Mouse (Mus musculus) intestine, embryonic 14.5 days (tissue): ENCODE measurements around the gene Adgrg5. TPM values are rescaled to one million over a fixed set of nuclear protein-coding genes. Genes with fewer than 3 reads are reported as not detected.

Experiments
- ATAC-seq: fragments of 200-750 bp; cut with Nextera tagmentation; replicated peaks from 2 replicates; pipeline ENCODE4 v1.8.0; 2017; ENCODE audit warnings: low read depth, moderate number of reproducible peaks, moderate TSS enrichment, moderate library complexity; ENCODE audit not compliant: low FRiP score, low TSS enrichment
- DNase-seq: peaks from one replicate; pipeline ENCODE4 v3.0.0-alpha.2; 2018; ENCODE audit warnings: low spot score
- H3K27ac ChIP-seq: fragments of 300-500 bp; sonication (generic); 2 replicates; pipeline ENCODE4 v1.5.1; 2014; ENCODE audit warnings: low read depth, mild to moderate bottlenecking, control low read depth
- H3K27me3 ChIP-seq: fragments of 300-500 bp; sonication (generic); replicated peaks from 2 replicates; pipeline ENCODE4 v1.6.1; 2014; ENCODE audit warnings: low read length, control low read depth; ENCODE audit not compliant: control insufficient read depth, insufficient read depth
- H3K36me3 ChIP-seq: fragments of 300-500 bp; sonication (generic); 2 replicates; pipeline ENCODE4 v1.6.1; 2014; ENCODE audit warnings: low read length, control low read depth; ENCODE audit not compliant: control insufficient read depth, insufficient read depth
- H3K4me1 ChIP-seq: fragments of 300-500 bp; sonication (generic); replicated peaks from 2 replicates; pipeline ENCODE4 v1.6.1; 2014; ENCODE audit warnings: low read length, control low read depth, mixed read lengths; ENCODE audit not compliant: control insufficient read depth, insufficient read depth
- H3K4me2 ChIP-seq: fragments of 300-500 bp; sonication (generic); 2 replicates; pipeline ENCODE4 v1.6.1; 2014; ENCODE audit warnings: low read length
- H3K4me3 ChIP-seq: fragments of 300-500 bp; sonication (generic); 2 replicates; pipeline ENCODE4 v1.5.1; 2014; ENCODE audit warnings: low read depth, low read length, control low read depth, mixed read lengths
- H3K9ac ChIP-seq: fragments of 300-500 bp; sonication (generic); 2 replicates; pipeline ENCODE4 v1.6.1; 2014; ENCODE audit warnings: mild to moderate bottlenecking, low read length
- H3K9me3 ChIP-seq: fragments of 300-500 bp; sonication (generic); 2 replicates; pipeline ENCODE4 v1.6.1; 2016; ENCODE audit warnings: low read length, control low read depth; ENCODE audit not compliant: control insufficient read depth
- WGBS: fragments of 180-500 bp; shearing (Covaris S2); extraction: QIAGEN DNeasy Blood & Tissue Kit; methylation state at CpG from one replicate; pipeline ENCODE4 v1.1.7; 2014; 5-methylcytosine and 5-hydroxymethylcytosine counted together
- polyA plus RNA-seq: library from polyadenylated mRNA; unstranded; fragments of >200 nt; fragmentation: Nextera tagmentation; extraction: Ambion mirVana; gene quantifications from 2 replicates; pipeline ENCODE4 v1.2.1, GENCODE M21; 2014

Adgrg5 gene
- 1.4 and 2.0 TPM in 2 replicates for polyA plus RNA-seq

DNA sequence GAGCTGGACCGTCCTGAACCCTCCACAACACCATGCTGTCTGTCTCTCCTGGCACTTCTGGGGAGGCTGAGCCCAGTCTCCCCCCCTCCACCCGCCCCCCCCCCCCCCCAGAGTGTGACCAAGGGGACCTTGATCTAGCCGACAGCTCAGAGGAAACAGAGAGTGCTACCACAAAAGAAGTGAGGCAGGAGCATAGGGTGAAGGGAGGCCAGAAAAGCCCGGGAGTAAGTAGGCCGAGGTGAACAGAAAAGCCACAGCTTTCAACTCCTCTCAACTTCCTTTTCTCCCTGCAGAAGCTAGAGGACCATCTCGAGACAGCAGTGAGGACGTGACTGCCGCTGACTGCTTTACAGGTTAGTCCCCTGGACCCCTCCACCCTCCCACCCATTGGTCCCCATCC is at the start of gene Adgrg5:
Gene Adgrg5 (plus strand): TSS at position 290 of the 400 bp plus-strand sequence.
- no peaks in the 10 kb centered on the region for H3K36me3 ChIP-seq
- H3K9ac ChIP-seq, result no peak within 1 kb of the TSS
- H3K9me3 ChIP-seq, result no peaks in the 10 kb centered on the region
- H3K27ac ChIP-seq, result no peak within 1 kb of the TSS
- 53% methylated on average over 6 of the region's 8 CpGs for WGBS
- no peaks in the 10 kb centered on the region for H3K27me3 ChIP-seq
- H3K4me1 ChIP-seq, result peaks cover 8% of the 10 kb centered on the region; the same call in 1 of the 2 replicates
- H3K4me2 ChIP-seq, result no peak within 1 kb of the TSS
- DNase-seq (no peak), ATAC-seq (no peak)
- no peak within 1 kb of the TSS for H3K4me3 ChIP-seq

DNA sequence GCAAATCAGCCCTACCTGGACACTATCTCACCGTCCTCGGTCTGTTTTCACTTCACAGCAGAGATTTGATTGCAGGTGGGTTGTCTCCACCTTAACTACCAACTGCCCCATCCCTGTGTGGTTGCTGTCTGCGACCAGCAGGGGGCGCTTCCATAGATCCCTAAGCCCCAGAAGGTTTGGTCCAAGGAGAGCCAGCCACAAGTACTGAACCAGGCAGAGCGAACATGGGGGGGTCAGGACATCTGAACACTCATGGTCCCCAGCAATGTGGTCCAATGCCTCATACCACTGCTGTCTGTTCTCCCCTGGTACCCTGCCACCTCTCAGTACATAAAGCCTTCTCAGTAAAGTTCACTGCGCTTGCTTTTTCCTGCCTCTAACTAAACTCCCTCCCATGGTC is 49.1 kb upstream of the Adgrg5 start:
- Histone ChIP-seq H3K9ac (peak overlapping the region; percentile 56; the same call in 1 of the 2 replicates), H3K4me2 (peak overlapping the region; percentile 91), H3K4me1 (peaks cover 43% of the 10 kb centered on the region), H3K36me3 (no peaks in the 10 kb centered on the region), H3K27me3 (0 out of 2 replicates have a peak, but pooled peaks cover 4% of the 10 kb centered on the region), H3K27ac (no peak overlapping the region), H3K4me3 (peak overlapping the region; percentile 61), H3K9me3 (no peaks in the 10 kb centered on the region)
- DNase-seq (peak; percentile 86), ATAC-seq (no peak)
- 11% methylated on average over 6 of the region's 6 CpGs for WGBS

DNA sequence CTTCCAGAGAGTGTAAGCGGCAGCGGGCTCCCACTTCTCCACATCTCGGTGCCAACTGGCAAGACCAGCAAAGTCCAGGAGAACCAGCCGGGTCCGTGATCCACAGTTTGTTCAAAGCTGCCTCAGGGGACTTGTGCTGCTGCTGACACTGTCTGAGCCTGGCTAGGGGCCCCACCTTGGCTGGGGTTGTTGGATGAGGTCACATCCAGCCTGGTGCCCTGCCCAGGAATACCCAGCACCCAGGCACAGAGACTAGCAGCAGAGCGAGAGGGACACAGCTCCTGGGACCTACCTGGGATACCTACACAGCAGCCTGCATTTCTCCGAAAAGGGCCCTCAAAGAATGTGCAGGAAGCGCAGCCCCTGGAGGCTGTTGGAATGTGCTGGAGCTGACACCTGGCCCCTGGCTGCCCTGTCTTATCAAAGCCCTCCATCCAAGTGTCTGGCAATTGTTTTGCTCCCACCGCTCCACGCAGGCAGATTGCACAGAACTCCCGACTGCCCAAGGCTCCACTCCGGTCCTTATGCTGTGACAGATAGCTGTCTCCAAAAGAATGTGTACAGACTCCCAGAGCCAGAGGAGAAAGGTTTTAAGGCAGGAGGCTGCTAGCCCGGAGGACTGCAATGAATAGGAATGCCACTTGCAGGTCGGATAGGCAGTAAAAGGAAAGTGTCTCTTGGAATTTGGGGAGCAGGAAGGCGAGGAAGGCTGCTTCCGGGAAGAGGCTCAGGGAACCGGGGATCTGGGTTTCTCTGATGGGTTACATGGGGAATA is 48.2 kb upstream of the Adgrg5 start:
- no peaks in the 10 kb centered on the region for H3K9me3 ChIP-seq
- H3K9ac ChIP-seq, result peak overlapping the region; percentile 56
- peak overlapping the region; percentile 61 for H3K4me3 ChIP-seq
- peaks cover 39% of the 10 kb centered on the region for H3K4me1 ChIP-seq
- ATAC-seq (no peak), DNase-seq (peak; percentile 73)
- 15% methylated on average over 17 of the region's 17 CpGs for WGBS
- 0 out of 2 replicates have a peak, but pooled peaks cover 4% of the 10 kb centered on the region for H3K27me3 ChIP-seq
- no peaks in the 10 kb centered on the region for H3K36me3 ChIP-seq
- peak overlapping the region; percentile 91 for H3K4me2 ChIP-seq
- no peak overlapping the region for H3K27ac ChIP-seq

DNA sequence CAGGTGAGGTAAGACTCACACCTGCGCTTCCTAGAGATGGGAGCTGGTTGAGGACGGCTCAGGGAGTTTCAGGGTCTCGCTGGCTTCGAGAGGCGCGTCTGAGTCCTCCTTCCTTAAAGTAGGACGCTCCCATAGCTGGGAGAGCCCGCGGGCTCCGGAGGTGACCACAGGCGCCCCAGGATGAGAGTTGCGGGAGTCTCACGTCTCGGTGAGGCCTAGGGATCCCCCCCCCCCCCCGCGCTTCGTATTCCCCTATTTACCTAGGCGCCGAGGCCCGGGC is 47.7 kb upstream of the Adgrg5 start:
- Histone ChIP-seq H3K36me3 (no peaks in the 10 kb centered on the region), H3K4me2 (peak overlapping the region; percentile 91), H3K9me3 (no peaks in the 10 kb centered on the region), H3K9ac (peak overlapping the region; percentile 56), H3K27me3 (0 out of 2 replicates have a peak, but pooled peaks cover 4% of the 10 kb centered on the region), H3K4me3 (peak overlapping the region; percentile 61), H3K4me1 (peaks cover 34% of the 10 kb centered on the region), H3K27ac (peak overlapping the region; percentile 38; the same call in 1 of the 2 replicates)
- DNase-seq, result no peak
- ATAC-seq, result no peak
- WGBS, result 0% methylated on average over 10 of the region's 20 CpGs

GRCm38 (mm10) chr8:94876197-94876730 is 47.2 kb upstream of the Adgrg5 start, which contains the start of gene Dok4:
TSS of gene Dok4 (minus strand) at chr8:94876330.
- H3K4me2 ChIP-seq, result peak within 1 kb of the TSS; percentile 91
- peaks cover 33% of the 10 kb centered on the region for H3K4me1 ChIP-seq
- H3K9ac ChIP-seq, result peak within 1 kb of the TSS; percentile 56
- H3K9me3 ChIP-seq, result no peaks in the 10 kb centered on the region
- DNase-seq (peak; percentile 98), ATAC-seq (peak; percentile 63)
- peak within 1 kb of the TSS; percentile 38; the same call in 1 of the 2 replicates for H3K27ac ChIP-seq
- peak within 1 kb of the TSS; percentile 61 for H3K4me3 ChIP-seq
- H3K27me3 ChIP-seq, result 0 out of 2 replicates have a peak, but pooled peaks cover 4% of the 10 kb centered on the region
- no peaks in the 10 kb centered on the region for H3K36me3 ChIP-seq
- WGBS, result under 1% methylated on average over 37 of the region's 37 CpGs

DNA sequence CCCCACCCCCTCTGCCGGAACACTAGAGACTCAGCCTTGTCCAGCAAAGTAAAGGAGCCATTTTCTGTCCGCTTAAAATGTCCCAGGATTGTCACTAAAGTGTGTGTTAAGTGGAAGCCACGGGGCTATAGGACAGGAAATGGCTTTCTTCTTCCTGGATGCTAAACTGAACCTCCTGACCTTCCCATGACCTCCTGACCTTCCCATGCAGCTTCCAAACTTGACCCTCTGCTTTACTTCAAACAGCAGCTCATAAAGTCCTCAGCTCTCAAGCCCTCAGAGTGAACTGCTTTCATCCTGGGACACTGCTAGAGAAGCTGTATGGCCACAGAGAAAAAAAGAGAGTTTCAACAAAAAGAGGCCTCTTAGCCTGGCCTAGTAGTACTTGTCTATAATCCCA is 46.7 kb upstream of the Adgrg5 start:
- 33% methylated on average over 3 of the region's 3 CpGs for WGBS
- Histone ChIP-seq H3K27ac (no peak overlapping the region), H3K4me1 (peaks cover 28% of the 10 kb centered on the region), H3K27me3 (0 out of 2 replicates have a peak, but pooled peaks cover 4% of the 10 kb centered on the region), H3K4me2 (peak overlapping the region; percentile 91; the same call in 1 of the 2 replicates), H3K9ac (no peak overlapping the region), H3K4me3 (no peak overlapping the region), H3K36me3 (no peaks in the 10 kb centered on the region), H3K9me3 (no peaks in the 10 kb centered on the region)
- DNase-seq, result no peak
- no peak for ATAC-seq

DNA sequence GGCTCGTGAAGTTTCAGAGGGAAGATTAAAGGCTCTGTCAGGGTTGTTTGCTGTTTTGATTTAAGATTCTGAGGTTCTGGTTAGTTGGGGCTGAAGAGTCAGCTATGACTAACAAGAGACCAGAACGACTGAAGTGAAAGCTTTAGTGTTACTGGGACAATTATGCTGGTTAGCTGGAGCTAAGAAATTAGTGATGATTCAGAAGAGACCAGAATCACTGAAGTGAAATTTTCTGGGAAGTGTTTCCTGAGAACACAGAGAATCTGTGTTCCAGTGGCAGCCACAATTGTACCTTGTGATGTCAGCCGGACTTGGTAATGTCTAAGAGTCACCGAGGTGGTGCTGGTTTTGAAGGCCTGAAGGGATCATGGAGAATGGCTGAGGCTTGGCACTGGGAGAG is 42.8 kb upstream of the Adgrg5 start:
- Histone ChIP-seq H3K36me3 (no peaks in the 10 kb centered on the region), H3K9ac (no peak overlapping the region), H3K27me3 (no peaks in the 10 kb centered on the region), H3K27ac (no peak overlapping the region), H3K9me3 (no peaks in the 10 kb centered on the region), H3K4me3 (no peak overlapping the region), H3K4me1 (peaks cover 6% of the 10 kb centered on the region; the same call in 1 of the 2 replicates), H3K4me2 (no peak overlapping the region)
- DNase-seq (no peak), ATAC-seq (no peak)
- 61% methylated on average over 4 of the region's 4 CpGs for WGBS

DNA sequence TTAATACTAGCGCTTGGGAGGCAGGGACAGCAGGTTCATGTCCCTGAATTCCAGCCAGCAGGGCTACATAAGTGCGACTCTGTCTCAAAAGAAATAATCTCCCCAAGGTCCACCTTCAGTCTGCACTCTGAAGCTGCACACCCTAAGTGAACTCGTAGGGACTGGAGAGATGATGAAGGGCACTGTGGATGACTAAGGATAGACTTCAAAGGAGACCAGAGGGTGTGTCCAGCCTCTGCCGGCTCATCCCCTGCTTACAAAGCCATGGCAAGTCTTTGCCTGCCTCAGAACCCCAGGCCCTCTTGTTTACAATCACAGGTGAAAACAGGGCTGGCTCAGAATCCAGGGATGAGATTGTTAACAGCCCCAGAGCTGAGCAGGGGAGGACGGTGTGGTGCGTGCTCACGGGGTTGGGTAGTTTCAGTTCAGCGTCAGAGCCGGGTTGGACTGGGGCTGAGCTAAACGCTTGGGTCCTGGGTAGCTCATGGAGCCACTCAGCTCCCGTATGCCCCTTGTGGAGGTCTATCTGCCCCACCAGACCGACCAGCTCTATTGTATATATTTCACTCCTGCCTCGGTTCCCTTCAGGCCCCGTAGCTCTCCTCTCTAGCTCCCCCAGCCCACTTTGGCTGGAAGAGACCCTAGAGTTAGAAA is 35.0 kb upstream of the Adgrg5 start:
- 25% methylated on average over 14 of the region's 14 CpGs for WGBS
- Histone ChIP-seq H3K9me3 (no peaks in the 10 kb centered on the region), H3K4me3 (no peak overlapping the region), H3K9ac (no peak overlapping the region), H3K27ac (no peak overlapping the region), H3K4me1 (no peaks in the 10 kb centered on the region; the same call in 1 of the 2 replicates), H3K27me3 (no peaks in the 10 kb centered on the region), H3K36me3 (no peaks in the 10 kb centered on the region), H3K4me2 (no peak overlapping the region)
- DNase-seq (no peak), ATAC-seq (no peak)
